Mouse (Mus musculus): Measurements from ENCODE around the gene Cd300lg. TPM values are rescaled to one million over a fixed set of nuclear protein-coding genes. Genes with fewer than 3 reads are reported as not detected.

Gene Cd300lg
- polyA plus RNA-seq, 2 experiments: 0.38 to 0.56 TPM

GRCm38 (mm10) chr11:101998258-101998657 is 43.1 kb upstream of the Cd300lg start:
- TF ChIP-seq EP300 (IDR thresholded peaks at IDR 0.05; ENCODE audit: low read depth): no peak
- no peak for TF ChIP-seq CTCF (IDR thresholded peaks at IDR 0.05; ENCODE audit: low read depth)
- Histone ChIP-seq H3K9ac (replicated peaks) (no peak overlapping the region), H3K4me1 (replicated peaks; ENCODE audit: control insufficient read depth in 2 of 2, insufficient read depth in 2 of 2, low read length in 1 of 2) (peaks cover 9 to 17% of the 10 kb centered on the region in 2 experiments), H3K27ac (no peak overlapping the region), H3K36me3 (replicated peaks; ENCODE audit: control insufficient read depth, insufficient read depth, low read depth) (no peaks in the 10 kb centered on the region), H3K9me3 (ENCODE audit: control insufficient read depth, low read length) (no peaks in the 10 kb centered on the region), H3K27me3 (ENCODE audit: control insufficient read depth, insufficient read depth, low read length) (no peaks in the 10 kb centered on the region), H3K4me3 (ENCODE audit: insufficient read depth in 1 of 2, low read depth in 2 of 2, low read length in 2 of 2) (no peak overlapping the region), H3K4me2 (ENCODE audit: low read depth) (no peak overlapping the region)
- no peak for ATAC-seq (ENCODE audit: insufficient read depth)
- DNase-seq (ENCODE audit: low read depth in 3 of 3, low spot score in 3 of 3): no peak
- WGBS (ENCODE audit: insufficient replicate concordance): 43% methylated on average over 5 of the region's 5 CpGs

- DNase-seq (ENCODE audit: low read depth in 3 of 3, low spot score in 3 of 3) (no peak), ATAC-seq (ENCODE audit: insufficient read depth) (no peak)
- Histone ChIP-seq H3K4me2 (ENCODE audit: low read depth) (no peak overlapping the region), H3K4me3 (ENCODE audit: insufficient read depth in 1 of 2, low read depth in 2 of 2, low read length in 2 of 2) (no peak overlapping the region), H3K4me1 (replicated peaks; ENCODE audit: control insufficient read depth in 2 of 2, insufficient read depth in 2 of 2, low read length in 1 of 2) (peaks cover 0 to 6% of the 10 kb centered on the region in 2 experiments; a peak in 2 of 4 replicates), H3K36me3 (replicated peaks; ENCODE audit: control insufficient read depth, insufficient read depth, low read depth) (no peaks in the 10 kb centered on the region), H3K27ac (no peak overlapping the region), H3K27me3 (ENCODE audit: control insufficient read depth, insufficient read depth, low read length) (no peaks in the 10 kb centered on the region), H3K9me3 (ENCODE audit: control insufficient read depth, low read length) (no peaks in the 10 kb centered on the region), H3K9ac (replicated peaks) (no peak overlapping the region)
- TF ChIP-seq EP300 (IDR thresholded peaks at IDR 0.05; ENCODE audit: low read depth) (no peak), CTCF (IDR thresholded peaks at IDR 0.05; ENCODE audit: low read depth) (no peak)
- 47% methylated on average over 4 of the region's 4 CpGs for WGBS (ENCODE audit: insufficient replicate concordance)
These were observed 41.8 kb upstream of the Cd300lg start for GRCm38 (mm10) chr11:101999466-101999865.

- no peak overlapping the region for H3K9ac ChIP-seq (replicated peaks)
- DNase-seq (ENCODE audit: low read depth in 3 of 3, low spot score in 3 of 3) (no peak), ATAC-seq (ENCODE audit: insufficient read depth) (no peak)
- H3K27me3 ChIP-seq (ENCODE audit: control insufficient read depth, insufficient read depth, low read length): no peaks in the 10 kb centered on the region
- H3K27ac ChIP-seq: no peak overlapping the region
- H3K4me3 ChIP-seq (ENCODE audit: insufficient read depth in 1 of 2, low read depth in 2 of 2, low read length in 2 of 2): no peak overlapping the region
- H3K4me2 ChIP-seq (ENCODE audit: low read depth): no peak overlapping the region
- no peaks in the 10 kb centered on the region for H3K4me1 ChIP-seq (replicated peaks; ENCODE audit: control insufficient read depth in 2 of 2, insufficient read depth in 2 of 2, low read length in 1 of 2)
- no peaks in the 10 kb centered on the region for H3K9me3 ChIP-seq (ENCODE audit: control insufficient read depth, low read length)
- H3K36me3 ChIP-seq (replicated peaks; ENCODE audit: control insufficient read depth, insufficient read depth, low read depth): no peaks in the 10 kb centered on the region
- TF ChIP-seq CTCF (IDR thresholded peaks at IDR 0.05; ENCODE audit: low read depth) (peak; percentile 70), EP300 (IDR thresholded peaks at IDR 0.05; ENCODE audit: low read depth) (no peak)
- 78% methylated on average over 8 of the region's 8 CpGs for WGBS (ENCODE audit: insufficient replicate concordance)
These were observed 37.1 kb upstream of the Cd300lg start for GRCm38 (mm10) chr11:102004251-102004650.

DNA sequence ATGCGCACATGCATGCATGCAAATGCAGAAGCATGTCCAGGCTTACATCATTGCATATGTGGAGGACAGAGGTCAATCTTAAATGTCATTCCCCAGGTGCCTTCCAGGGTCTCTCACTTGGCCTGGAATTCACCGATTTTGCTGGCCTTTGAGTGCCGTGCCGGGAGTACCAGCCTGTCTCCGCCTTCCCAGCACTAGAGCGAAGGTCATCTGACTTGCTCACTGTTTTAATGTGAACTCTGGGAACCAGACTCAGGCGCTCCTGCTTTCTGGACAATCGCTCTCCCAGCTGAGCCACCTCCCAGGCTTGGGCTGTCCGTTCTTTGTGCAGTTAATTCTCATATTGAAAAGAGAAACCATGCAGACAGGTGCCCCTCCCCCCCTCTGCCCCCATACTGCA is 35.0 kb upstream of the Cd300lg start:
- Histone ChIP-seq H3K36me3 (replicated peaks; ENCODE audit: control insufficient read depth, insufficient read depth, low read depth) (no peaks in the 10 kb centered on the region), H3K4me3 (ENCODE audit: insufficient read depth in 1 of 2, low read depth in 2 of 2, low read length in 2 of 2) (no peak overlapping the region), H3K27ac (no peak overlapping the region), H3K4me1 (replicated peaks; ENCODE audit: control insufficient read depth in 2 of 2, insufficient read depth in 2 of 2, low read length in 1 of 2) (no peaks in the 10 kb centered on the region), H3K27me3 (ENCODE audit: control insufficient read depth, insufficient read depth, low read length) (no peaks in the 10 kb centered on the region), H3K4me2 (ENCODE audit: low read depth) (no peak overlapping the region), H3K9me3 (ENCODE audit: control insufficient read depth, low read length) (no peaks in the 10 kb centered on the region), H3K9ac (replicated peaks) (no peak overlapping the region)
- TF ChIP-seq CTCF (IDR thresholded peaks at IDR 0.05; ENCODE audit: low read depth): no peak
- TF ChIP-seq EP300 (IDR thresholded peaks at IDR 0.05; ENCODE audit: low read depth): no peak
- 73% methylated on average over 9 of the region's 9 CpGs for WGBS (ENCODE audit: insufficient replicate concordance)
- DNase-seq (ENCODE audit: low read depth in 3 of 3, low spot score in 3 of 3) (no peak), ATAC-seq (ENCODE audit: insufficient read depth) (no peak)

DNA sequence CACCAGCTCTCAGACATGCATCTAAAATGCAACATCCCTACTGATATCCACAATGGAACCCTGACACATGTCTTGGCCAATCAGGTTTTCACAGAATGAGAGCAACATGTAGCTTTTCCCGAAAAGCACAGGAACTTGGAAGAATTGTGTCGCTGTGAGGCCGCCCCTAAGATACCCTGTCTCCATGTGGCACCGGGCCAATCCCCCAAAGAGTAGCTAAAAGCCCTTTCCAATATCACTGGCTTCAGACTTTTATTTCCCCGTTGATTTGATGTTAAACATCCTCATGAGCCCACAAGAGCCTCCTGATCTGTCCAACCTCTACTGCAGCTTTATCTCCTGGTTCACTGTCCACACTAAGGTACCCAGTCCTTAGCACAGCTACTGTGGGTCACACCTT is 34.6 kb upstream of the Cd300lg start:
- WGBS (ENCODE audit: insufficient replicate concordance): 68% methylated on average over 5 of the region's 5 CpGs
- H3K4me1 ChIP-seq (replicated peaks; ENCODE audit: control insufficient read depth in 2 of 2, insufficient read depth in 2 of 2, low read length in 1 of 2): no peaks in the 10 kb centered on the region
- H3K4me2 ChIP-seq (ENCODE audit: low read depth): no peak overlapping the region
- DNase-seq (ENCODE audit: low read depth in 3 of 3, low spot score in 3 of 3) (no peak), ATAC-seq (ENCODE audit: insufficient read depth) (no peak)
- TF ChIP-seq CTCF (IDR thresholded peaks at IDR 0.05; ENCODE audit: low read depth) (no peak), EP300 (IDR thresholded peaks at IDR 0.05; ENCODE audit: low read depth) (no peak)
- no peaks in the 10 kb centered on the region for H3K27me3 ChIP-seq (ENCODE audit: control insufficient read depth, insufficient read depth, low read length)
- H3K4me3 ChIP-seq (ENCODE audit: insufficient read depth in 1 of 2, low read depth in 2 of 2, low read length in 2 of 2): no peak overlapping the region
- H3K36me3 ChIP-seq (replicated peaks; ENCODE audit: control insufficient read depth, insufficient read depth, low read depth): no peaks in the 10 kb centered on the region
- no peak overlapping the region for H3K9ac ChIP-seq (replicated peaks)
- H3K27ac ChIP-seq: no peak overlapping the region
- H3K9me3 ChIP-seq (ENCODE audit: control insufficient read depth, low read length): no peaks in the 10 kb centered on the region
